Mouse (Mus musculus): Measurements from ENCODE around the gene Rnf111. TPM values are rescaled to one million over a fixed set of nuclear protein-coding genes. Genes with fewer than 3 reads are reported as not detected.

The Rnf111 gene
- polyA plus RNA-seq, 1 experiment = 35.3 TPM

DNA sequence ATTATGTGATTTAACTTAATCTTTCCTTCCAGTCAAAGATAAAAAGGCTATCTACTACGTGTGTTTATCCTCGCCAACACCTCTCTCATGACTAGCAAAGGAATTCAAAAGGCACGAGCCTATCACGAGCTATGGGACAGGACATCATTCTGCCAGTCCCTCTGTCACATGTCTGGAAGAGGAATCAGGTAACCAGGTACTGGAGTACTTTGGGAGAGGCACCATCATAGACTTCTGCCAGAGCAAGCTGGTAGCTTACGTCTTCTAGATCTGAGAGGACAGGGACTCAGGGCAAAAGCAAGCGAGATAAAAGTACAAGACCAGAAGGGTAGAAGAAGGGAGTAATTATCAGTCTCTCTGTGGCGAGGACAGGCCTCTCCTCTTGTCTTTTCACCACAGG lies 8.2 kb upstream of the Rnf111 start:
- TF ChIP-seq POLR2A (IDR thresholded peaks at IDR 0.05; ENCODE audit: low read depth, low read length) (no peak), CTCF (IDR thresholded peaks at IDR 0.05; ENCODE audit: extremely low read depth, insufficient read length, insufficient replicate concordance, low read depth, low read length) (no peak)
- Histone ChIP-seq H3K4me3 (ENCODE audit: low read depth, low read length) (no peak overlapping the region), H3K27ac (ENCODE audit: insufficient read depth, low read depth, low read length) (no peak overlapping the region), H3K36me3 (ENCODE audit: control insufficient read depth, insufficient read depth, low read length) (no peaks in the 10 kb centered on the region), H3K27me3 (ENCODE audit: control insufficient read depth, insufficient read depth, low read length) (no peaks in the 10 kb centered on the region), H3K4me1 (ENCODE audit: control insufficient read depth, insufficient read depth, insufficient read length, low read length) (peaks cover 6% of the 10 kb centered on the region; the same call in 1 of the 2 replicates)
- 83% methylated on average over 7 of the region's 7 CpGs for WGBS

DNA sequence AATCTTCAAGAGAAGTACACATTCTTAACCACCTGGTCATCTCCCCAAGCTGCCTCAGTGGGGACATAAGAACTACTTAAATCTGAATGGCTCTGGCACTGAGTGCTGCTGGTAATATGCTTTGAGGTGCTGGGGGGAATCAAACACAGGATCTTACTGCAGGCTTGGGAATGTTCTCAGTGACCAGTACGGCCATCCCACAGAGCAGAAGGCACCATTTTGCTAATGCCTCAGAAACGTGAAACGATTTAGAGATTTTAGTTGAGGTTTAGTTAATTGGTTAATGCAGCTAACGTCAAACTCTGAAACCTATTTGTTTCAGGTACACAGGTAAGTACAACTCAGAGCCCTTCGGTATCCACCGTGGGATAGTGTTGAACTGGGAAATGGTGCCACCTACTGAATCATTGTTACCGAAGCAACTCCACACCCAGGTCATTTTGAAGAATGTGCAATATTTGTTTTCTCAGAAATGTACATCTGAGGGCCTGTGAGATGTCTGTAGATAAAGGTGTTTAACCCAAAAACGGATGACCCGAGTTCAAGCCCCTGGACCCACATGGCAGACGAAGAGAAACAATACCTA lies 7.6 kb upstream of the Rnf111 start:
- Histone ChIP-seq H3K4me3 (ENCODE audit: low read depth, low read length) (no peak overlapping the region), H3K27ac (ENCODE audit: insufficient read depth, low read depth, low read length) (no peak overlapping the region), H3K36me3 (ENCODE audit: control insufficient read depth, insufficient read depth, low read length) (no peaks in the 10 kb centered on the region), H3K27me3 (ENCODE audit: control insufficient read depth, insufficient read depth, low read length) (no peaks in the 10 kb centered on the region), H3K4me1 (ENCODE audit: control insufficient read depth, insufficient read depth, insufficient read length, low read length) (peaks cover 6% of the 10 kb centered on the region; the same call in 1 of the 2 replicates)
- TF ChIP-seq POLR2A (IDR thresholded peaks at IDR 0.05; ENCODE audit: low read depth, low read length) = no peak
- no peak for TF ChIP-seq CTCF (IDR thresholded peaks at IDR 0.05; ENCODE audit: extremely low read depth, insufficient read length, insufficient replicate concordance, low read depth, low read length)
- WGBS = 44% methylated on average over 10 of the region's 10 CpGs

- Histone ChIP-seq H3K27me3 (ENCODE audit: control insufficient read depth, insufficient read depth, low read length) (no peaks in the 10 kb centered on the region), H3K36me3 (ENCODE audit: control insufficient read depth, insufficient read depth, low read length) (no peaks in the 10 kb centered on the region), H3K27ac (ENCODE audit: insufficient read depth, low read depth, low read length) (no peak overlapping the region), H3K4me3 (ENCODE audit: low read depth, low read length) (no peak overlapping the region), H3K4me1 (ENCODE audit: control insufficient read depth, insufficient read depth, insufficient read length, low read length) (peaks cover 6% of the 10 kb centered on the region; the same call in 1 of the 2 replicates)
- WGBS = 34% methylated on average over 4 of the region's 4 CpGs
- TF ChIP-seq CTCF (IDR thresholded peaks at IDR 0.05; ENCODE audit: extremely low read depth, insufficient read length, insufficient replicate concordance, low read depth, low read length) (no peak), POLR2A (IDR thresholded peaks at IDR 0.05; ENCODE audit: low read depth, low read length) (no peak)
Observed at GRCm38 (mm10) chr9:70509906-70510525, 6.5 kb upstream of the Rnf111 start.

- WGBS = 80% methylated on average over 8 of the region's 8 CpGs
Observed at GRCm38 (mm10) chr9:70506787-70507186, 3.3 kb upstream of the Rnf111 start.

GRCm38 (mm10) chr9:70506186-70506585 lies 2.7 kb upstream of the Rnf111 start:
- no peak overlapping the region for H3K4me3 ChIP-seq (ENCODE audit: low read depth, low read length)
- H3K4me1 ChIP-seq (ENCODE audit: control insufficient read depth, insufficient read depth, insufficient read length, low read length) = peaks cover 8% of the 10 kb centered on the region; the same call in 1 of the 2 replicates
- H3K27ac ChIP-seq (ENCODE audit: insufficient read depth, low read depth, low read length) = no peak overlapping the region
- H3K36me3 ChIP-seq (ENCODE audit: control insufficient read depth, insufficient read depth, low read length) = no peaks in the 10 kb centered on the region
- TF ChIP-seq POLR2A (IDR thresholded peaks at IDR 0.05; ENCODE audit: low read depth, low read length) = no peak
- TF ChIP-seq CTCF (IDR thresholded peaks at IDR 0.05; ENCODE audit: extremely low read depth, insufficient read length, insufficient replicate concordance, low read depth, low read length) = no peak
- no peaks in the 10 kb centered on the region for H3K27me3 ChIP-seq (ENCODE audit: control insufficient read depth, insufficient read depth, low read length)
- 74% methylated on average over 2 of the region's 2 CpGs for WGBS

More at GRCm38 (mm10) chr9:70506787-70507186, 3.3 kb upstream of the Rnf111 start:
- H3K36me3 ChIP-seq (ENCODE audit: control insufficient read depth, insufficient read depth, low read length) = no peaks in the 10 kb centered on the region
- TF ChIP-seq POLR2A (IDR thresholded peaks at IDR 0.05; ENCODE audit: low read depth, low read length) (no peak), CTCF (IDR thresholded peaks at IDR 0.05; ENCODE audit: extremely low read depth, insufficient read length, insufficient replicate concordance, low read depth, low read length) (no peak)
- H3K4me1 ChIP-seq (ENCODE audit: control insufficient read depth, insufficient read depth, insufficient read length, low read length) = peaks cover 8% of the 10 kb centered on the region; the same call in 1 of the 2 replicates
- H3K27ac ChIP-seq (ENCODE audit: insufficient read depth, low read depth, low read length) = no peak overlapping the region
- H3K4me3 ChIP-seq (ENCODE audit: low read depth, low read length) = no peak overlapping the region
- no peaks in the 10 kb centered on the region for H3K27me3 ChIP-seq (ENCODE audit: control insufficient read depth, insufficient read depth, low read length)

GRCm38 (mm10) chr9:70503015-70503603 lies 416 bp downstream of the Rnf111 start:
- peak overlapping the region; percentile 100 for H3K27ac ChIP-seq (ENCODE audit: insufficient read depth, low read depth, low read length)
- peaks cover 2% of the 10 kb centered on the region; the same call in 1 of the 2 replicates for H3K4me1 ChIP-seq (ENCODE audit: control insufficient read depth, insufficient read depth, insufficient read length, low read length)
- under 1% methylated on average over 56 of the region's 70 CpGs for WGBS
- no peaks in the 10 kb centered on the region for H3K27me3 ChIP-seq (ENCODE audit: control insufficient read depth, insufficient read depth, low read length)
- peaks cover 3% of the 10 kb centered on the region for H3K36me3 ChIP-seq (ENCODE audit: control insufficient read depth, insufficient read depth, low read length)
- H3K4me3 ChIP-seq (ENCODE audit: low read depth, low read length) = peak overlapping the region; percentile 99
- no peak for TF ChIP-seq POLR2A (IDR thresholded peaks at IDR 0.05; ENCODE audit: low read depth, low read length)
- no peak for TF ChIP-seq CTCF (IDR thresholded peaks at IDR 0.05; ENCODE audit: extremely low read depth, insufficient read length, insufficient replicate concordance, low read depth, low read length)

All from small intestine, adult 2 months (tissue).